Mouse (Mus musculus): ENCODE measurements at regions not wholly inside any gene's neighbourhood (a gene's known extent, or its start where the extent isn't known, plus 50 kb on each side); places are given as distances from the start of the nearest gene placed in this dataset.
"Not testable (repeated sequence)": the region's sequence is repeated elsewhere in the genome, so short reads cannot be mapped to it uniquely, and the experiment has no call there.

- DNase-seq (ENCODE audit: low spot score in 2 of 2), result not testable (repeated sequence)
Measured at GRCm38 (mm10) chr13:12726831-12727230, 73.0 kb downstream of the Prl2c3 start.

DNA sequence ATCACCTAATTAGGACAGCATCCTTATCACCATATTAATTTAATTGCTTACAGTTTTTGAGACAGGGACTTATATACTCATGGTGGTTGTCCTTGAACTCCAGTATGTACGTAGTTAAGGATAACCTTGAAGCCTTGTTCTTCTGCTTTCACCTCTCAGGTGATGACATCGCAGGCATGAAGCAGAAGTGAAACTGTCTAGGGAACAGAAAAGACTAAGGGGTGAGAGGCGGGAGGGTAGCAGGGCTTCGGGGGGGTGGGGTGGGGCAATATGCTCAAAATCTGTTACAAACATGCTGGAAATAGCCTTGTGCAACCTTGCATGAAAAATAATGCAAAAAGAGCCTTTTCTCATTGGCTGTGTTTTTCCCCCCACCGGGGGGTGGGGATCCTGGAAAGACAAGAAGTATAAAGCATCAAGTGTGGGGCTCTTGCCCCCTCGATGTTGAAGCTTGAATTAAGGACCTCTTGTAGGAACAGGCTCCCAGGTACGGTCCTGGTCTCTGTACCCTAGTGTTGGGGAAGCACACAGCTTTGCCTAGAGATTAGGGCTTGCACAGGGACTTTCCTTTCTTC lies 81.8 kb downstream of the Prl2c3 start:
- not testable (repeated sequence) for DNase-seq (ENCODE audit: low spot score in 2 of 2)

DNA sequence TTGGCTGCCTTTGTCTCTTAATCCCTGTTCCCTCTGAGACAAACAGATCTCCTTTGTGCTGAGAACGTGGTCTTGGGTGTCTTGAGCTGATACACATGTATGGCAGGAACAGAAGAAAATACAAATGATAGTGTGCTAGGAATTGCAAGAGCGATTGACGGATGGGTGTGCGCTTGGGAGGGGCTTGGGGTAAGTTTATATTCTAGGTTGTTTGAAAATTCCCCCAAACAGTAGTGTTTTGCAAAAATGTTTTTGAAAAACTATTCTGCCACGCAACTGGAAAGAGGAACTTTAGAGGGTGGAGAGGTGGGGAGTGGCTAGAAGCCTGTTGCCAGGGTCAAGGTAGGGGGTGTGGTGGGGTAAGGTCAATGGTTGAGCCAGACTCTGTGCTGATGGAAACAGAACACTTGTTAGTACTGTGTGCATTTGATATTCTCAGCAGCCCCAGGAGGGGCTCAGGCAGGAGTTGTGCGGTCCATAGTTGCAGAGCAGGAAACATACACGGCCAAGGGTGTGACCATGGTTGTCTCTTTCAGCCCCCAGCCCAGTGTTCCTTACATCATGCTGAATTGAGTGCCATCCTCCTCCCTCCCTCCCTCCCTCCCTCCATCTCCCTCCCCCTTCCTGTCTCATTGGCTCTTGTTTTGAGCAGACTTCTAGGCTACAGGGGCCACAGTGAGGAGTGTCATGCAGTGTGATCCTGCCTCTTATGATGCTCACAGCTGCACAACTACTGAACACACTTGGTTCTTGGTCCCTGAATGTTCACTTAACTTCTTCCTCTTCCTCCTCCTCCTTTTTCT lies 88.2 kb downstream of the Prl2c3 start:
- no peak for DNase-seq (ENCODE audit: low spot score in 2 of 2)

GRCm38 (mm10) chr13:12702804-12703612 lies 96.9 kb downstream of the Prl2c3 start:
- not testable (repeated sequence) for DNase-seq (ENCODE audit: low spot score in 2 of 2)

- not testable (repeated sequence) for DNase-seq (ENCODE audit: low spot score in 2 of 2)
Measured at GRCm38 (mm10) chr13:12702111-12702803, 97.6 kb downstream of the Prl2c3 start.

DNA sequence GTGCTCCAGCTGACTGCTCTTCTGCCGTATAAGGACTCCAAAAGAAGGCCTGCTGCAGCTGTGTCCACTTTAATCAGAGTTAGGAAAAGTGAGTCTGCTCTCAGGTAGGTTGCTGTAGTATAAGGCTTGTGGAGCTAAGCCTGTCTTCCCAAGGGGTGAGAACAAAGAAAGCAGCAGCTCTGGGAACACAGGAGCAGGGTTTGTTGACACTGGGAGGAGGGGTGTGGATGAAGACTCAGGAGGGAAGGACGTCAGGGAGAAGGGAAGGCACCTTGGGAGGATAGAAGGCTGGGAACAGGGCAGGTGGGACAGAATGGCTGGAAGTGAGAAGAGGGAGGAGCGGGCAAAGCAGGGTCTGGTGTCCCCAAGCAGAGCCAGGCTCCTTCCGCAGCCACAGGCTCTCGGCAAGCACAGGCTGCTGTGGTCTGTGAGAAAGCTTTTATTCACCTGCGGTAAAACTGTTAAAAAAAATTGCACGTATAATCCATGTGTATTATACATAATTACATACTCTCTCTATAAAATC lies 106.2 kb downstream of the Prl2c3 start:
- not testable (repeated sequence) for DNase-seq (ENCODE audit: low spot score in 2 of 2)

DNA sequence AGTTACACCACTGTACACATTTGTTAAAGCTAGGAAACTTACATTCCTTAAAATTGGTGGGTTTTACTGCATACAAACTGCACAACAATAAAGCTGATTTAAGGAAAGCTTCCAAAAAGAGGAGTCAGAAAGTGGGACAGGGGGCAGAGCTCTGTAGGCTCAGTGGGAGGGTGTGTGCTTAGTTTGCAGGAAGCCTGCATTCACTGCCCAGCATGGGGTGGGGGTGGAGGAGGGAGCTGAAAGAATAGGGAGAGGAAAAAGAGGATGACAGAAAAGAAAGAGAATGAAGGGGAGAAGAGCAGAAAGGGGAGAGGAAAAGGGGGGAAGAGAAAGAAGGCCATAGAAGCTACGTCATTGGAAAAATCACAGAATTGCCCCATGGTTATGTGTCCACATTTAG lies 111.1 kb downstream of the Prl2c3 start:
- not testable (repeated sequence) for DNase-seq (ENCODE audit: low spot score in 2 of 2)

- not testable (repeated sequence) for DNase-seq (ENCODE audit: low spot score in 2 of 2)
Measured at GRCm38 (mm10) chr13:12688149-12688548, 111.7 kb downstream of the Prl2c3 start.

GRCm38 (mm10) chr13:12680954-12681571 lies 115.4 kb downstream of the Ero1lb start:
- not testable (repeated sequence) for DNase-seq (ENCODE audit: low spot score in 2 of 2)

DNA sequence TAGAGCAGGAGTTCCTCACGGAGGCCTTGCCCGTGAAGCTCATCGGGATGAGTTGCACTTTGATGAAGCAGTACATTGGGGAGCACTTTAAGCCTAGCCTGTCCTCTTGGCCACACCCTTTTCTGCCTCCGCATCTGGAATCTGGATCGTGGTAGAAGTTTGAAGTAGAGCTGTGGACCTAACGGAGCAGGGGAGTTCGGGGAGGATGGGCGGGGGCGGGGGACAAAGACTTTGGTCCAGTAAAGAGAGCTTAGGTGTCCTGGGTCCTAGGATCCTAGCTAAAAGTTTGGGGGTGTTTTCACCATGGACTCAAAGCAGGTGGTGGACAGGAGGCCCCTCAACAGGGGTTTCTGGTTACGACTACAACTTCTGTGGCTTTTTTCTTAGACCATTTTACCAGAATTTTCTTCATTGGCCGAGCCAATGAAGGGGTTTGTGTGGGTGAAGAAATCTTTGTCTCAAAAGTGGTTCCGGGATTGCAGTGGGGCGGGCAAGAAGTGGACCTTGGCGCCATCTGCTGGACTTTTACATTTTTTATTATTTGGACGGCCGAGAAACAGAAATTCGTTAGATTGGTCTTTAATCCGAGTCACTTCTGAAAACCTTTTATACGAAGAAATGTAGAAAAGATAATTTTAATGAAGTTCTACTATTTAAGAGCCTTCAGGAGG lies 114.7 kb downstream of the Ero1lb start:
- DNase-seq (ENCODE audit: low spot score in 2 of 2), result peak; percentile 62 to 65

GRCm38 (mm10) chr13:12677372-12677771 lies 111.7 kb downstream of the Ero1lb start:
- no peak for DNase-seq (ENCODE audit: low spot score in 2 of 2)

DNA sequence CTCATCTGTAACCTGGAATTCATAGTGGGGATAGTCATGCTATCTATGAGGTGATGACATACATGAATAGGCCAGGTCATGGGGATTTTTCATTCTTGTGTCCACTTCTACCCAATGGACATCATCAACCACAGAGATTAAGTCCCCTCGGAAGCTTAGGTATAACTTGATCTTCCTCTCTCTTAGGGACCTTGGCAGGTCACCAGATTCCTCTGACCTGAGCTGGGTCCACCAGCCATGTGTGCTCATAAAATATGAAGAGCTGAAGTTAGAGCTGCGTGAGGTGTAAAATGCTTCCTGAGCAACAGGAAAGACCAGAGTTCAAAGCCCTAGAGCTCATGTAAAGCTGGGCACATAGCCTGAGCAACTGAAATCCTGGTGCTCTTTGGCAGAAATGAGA lies 105.3 kb downstream of the Ero1lb start:
- DNase-seq (ENCODE audit: low spot score in 2 of 2), result not testable (repeated sequence)

DNA sequence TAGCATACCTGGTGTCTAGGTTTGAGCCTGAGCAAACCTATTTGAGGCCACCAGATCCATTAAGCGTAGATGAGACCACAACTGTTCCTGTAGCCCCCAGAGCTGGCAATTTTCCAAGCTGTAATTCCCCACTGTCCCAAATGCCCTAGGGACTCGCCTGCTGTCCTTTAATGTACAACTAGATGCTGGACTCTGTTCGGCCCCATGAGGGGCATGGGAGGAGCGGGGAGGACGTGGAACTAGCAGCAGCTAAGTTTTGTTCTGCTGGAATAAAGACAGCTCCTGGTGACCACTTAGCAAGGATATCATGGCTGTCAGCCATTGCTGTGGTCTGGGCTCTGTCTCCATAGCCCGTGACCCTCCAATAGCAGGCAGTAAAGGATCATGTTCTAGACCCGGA lies 103.1 kb downstream of the Ero1lb start:
- not testable (repeated sequence) for DNase-seq (ENCODE audit: low spot score in 2 of 2)

GRCm38 (mm10) chr13:12667727-12668665 lies 102.3 kb downstream of the Ero1lb start:
- DNase-seq (ENCODE audit: low spot score in 2 of 2), result not testable (repeated sequence)

DNA sequence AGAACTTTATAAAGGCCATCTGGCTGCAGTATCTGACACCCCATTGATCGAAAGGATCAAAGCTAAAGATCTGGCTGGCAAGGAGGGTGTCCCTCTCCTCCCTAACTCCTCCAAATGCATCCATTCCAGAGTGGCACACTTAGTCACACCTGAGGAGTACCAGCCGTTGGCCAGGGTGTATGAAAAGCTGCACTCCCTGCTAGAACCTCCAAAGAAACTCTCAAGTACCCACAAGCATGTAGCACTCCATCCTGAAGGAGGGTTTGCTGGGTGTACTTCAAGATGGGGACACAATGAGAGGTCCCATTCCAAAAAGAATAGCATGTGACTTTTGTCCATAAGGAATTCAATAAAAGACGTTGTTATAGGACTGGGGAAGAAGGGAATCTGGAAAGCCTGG lies 100.4 kb downstream of the Ero1lb start:
- DNase-seq (ENCODE audit: low spot score in 2 of 2), result not testable (repeated sequence)
